Mouse (Mus musculus) forebrain, embryonic 11.5 days (tissue): ENCODE data around the gene Capn15. TPM values are rescaled to one million over a fixed set of nuclear protein-coding genes. Genes with fewer than 3 reads are reported as not detected.

ENCODE experiments used
- ATAC-seq: fragments of 200-750 bp; cut with Nextera tagmentation; replicated peaks from 2 replicates; pipeline ENCODE4 v1.8.0; 2017; ENCODE audit warnings: moderate TSS enrichment; ENCODE audit not compliant: low FRiP score
- DNase-seq: peaks from one replicate; pipeline ENCODE4 v3.0.0-alpha.2; 2017; ENCODE audit warnings: low spot score
- H3K27ac ChIP-seq: fragments of 300-500 bp; sonication (generic); 2 replicates; pipeline ENCODE4 v1.5.1; 2014; ENCODE audit warnings: low read depth, low read length
- H3K27me3 ChIP-seq: fragments of 300-500 bp; sonication (generic); 2 replicates; pipeline ENCODE4 v1.6.1; 2014; ENCODE audit warnings: mild to moderate bottlenecking, low read length, mixed read lengths; ENCODE audit not compliant: control insufficient read depth, insufficient read depth
- H3K36me3 ChIP-seq: fragments of 300-500 bp; sonication (generic); 2 replicates; pipeline ENCODE4 v1.6.1; 2014; ENCODE audit warnings: mild to moderate bottlenecking, low read length, moderate library complexity, mixed read lengths; ENCODE audit not compliant: control insufficient read depth, insufficient read depth
- H3K4me1 ChIP-seq: fragments of 300-500 bp; sonication (generic); replicated peaks from 2 replicates; pipeline ENCODE4 v1.6.1; 2014; ENCODE audit warnings: low read length, mixed read lengths; ENCODE audit not compliant: control insufficient read depth, insufficient read depth
- H3K4me2 ChIP-seq: fragments of 300-500 bp; sonication (generic); 2 replicates; pipeline ENCODE4 v1.6.1; 2014; ENCODE audit warnings: low read depth, mild to moderate bottlenecking, low read length, moderate library complexity, mixed read lengths; ENCODE audit not compliant: severe bottlenecking
- H3K4me3 ChIP-seq: fragments of 300-500 bp; sonication (generic); 2 replicates; pipeline ENCODE4 v1.5.1; 2014; ENCODE audit warnings: low read depth, low read length
- H3K9ac ChIP-seq: fragments of 300-500 bp; sonication (generic); 2 replicates; pipeline ENCODE4 v1.6.1; 2014; ENCODE audit warnings: low read length
- H3K9me3 ChIP-seq: fragments of 300-500 bp; sonication (generic); 2 replicates; pipeline ENCODE4 v1.6.1; 2016; ENCODE audit warnings: low read length, mixed read lengths; ENCODE audit not compliant: control insufficient read depth
- WGBS: fragments of 180-500 bp; shearing (Covaris S2); extraction: QIAGEN DNeasy Blood & Tissue Kit; methylation state at CpG from one replicate; pipeline ENCODE4 v1.1.7; 2014; 5-methylcytosine and 5-hydroxymethylcytosine counted together
- polyA plus RNA-seq: library from polyadenylated mRNA; unstranded; fragments of >200 nt; fragmentation: Nextera tagmentation; extraction: Ambion mirVana; gene quantifications from 2 replicates; pipeline ENCODE4 v1.2.1, GENCODE M21; 2014

The Capn15 gene
- polyA plus RNA-seq, 1 experiment from 2014 or later, result 33.1 TPM

DNA sequence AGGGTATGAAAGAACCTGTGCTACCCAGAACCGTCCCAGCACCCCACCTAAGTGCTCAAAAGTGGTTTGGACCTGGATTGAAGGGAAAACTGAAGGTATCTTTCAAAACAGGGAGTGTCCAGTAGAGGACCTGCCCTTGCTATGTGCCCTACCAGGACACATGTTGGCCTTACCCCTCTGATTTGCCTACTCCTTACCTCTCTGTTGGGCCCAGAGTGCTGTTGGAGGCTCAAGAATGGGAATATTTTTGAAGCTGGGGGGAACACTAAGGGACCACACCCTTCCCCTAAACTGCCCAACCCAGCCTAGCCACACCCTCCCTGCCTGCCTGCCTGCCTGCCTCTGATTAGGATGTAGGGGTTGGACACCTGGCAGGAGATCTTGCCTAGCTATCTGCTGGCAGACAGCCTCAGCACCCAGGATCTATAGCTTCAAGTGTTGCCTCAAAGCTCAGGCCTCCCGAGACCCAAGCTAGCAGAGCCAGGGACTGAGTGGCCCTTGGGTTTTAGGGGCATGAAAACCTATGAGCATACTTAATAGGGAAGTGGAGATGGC lies 42.9 kb downstream of the Capn15 start:
- WGBS, result 87% methylated on average over 2 of the region's 2 CpGs
- H3K27me3 ChIP-seq, result no peaks in the 10 kb centered on the region
- no peak overlapping the region for H3K4me2 ChIP-seq
- DNase-seq (no peak), ATAC-seq (no peak)
- no peak overlapping the region for H3K27ac ChIP-seq
- peaks cover 5% of the 10 kb centered on the region; the same call in 1 of the 2 replicates for H3K4me1 ChIP-seq
- no peaks in the 10 kb centered on the region for H3K36me3 ChIP-seq
- no peaks in the 10 kb centered on the region for H3K9me3 ChIP-seq
- no peak overlapping the region for H3K9ac ChIP-seq
- H3K4me3 ChIP-seq, result no peak overlapping the region

DNA sequence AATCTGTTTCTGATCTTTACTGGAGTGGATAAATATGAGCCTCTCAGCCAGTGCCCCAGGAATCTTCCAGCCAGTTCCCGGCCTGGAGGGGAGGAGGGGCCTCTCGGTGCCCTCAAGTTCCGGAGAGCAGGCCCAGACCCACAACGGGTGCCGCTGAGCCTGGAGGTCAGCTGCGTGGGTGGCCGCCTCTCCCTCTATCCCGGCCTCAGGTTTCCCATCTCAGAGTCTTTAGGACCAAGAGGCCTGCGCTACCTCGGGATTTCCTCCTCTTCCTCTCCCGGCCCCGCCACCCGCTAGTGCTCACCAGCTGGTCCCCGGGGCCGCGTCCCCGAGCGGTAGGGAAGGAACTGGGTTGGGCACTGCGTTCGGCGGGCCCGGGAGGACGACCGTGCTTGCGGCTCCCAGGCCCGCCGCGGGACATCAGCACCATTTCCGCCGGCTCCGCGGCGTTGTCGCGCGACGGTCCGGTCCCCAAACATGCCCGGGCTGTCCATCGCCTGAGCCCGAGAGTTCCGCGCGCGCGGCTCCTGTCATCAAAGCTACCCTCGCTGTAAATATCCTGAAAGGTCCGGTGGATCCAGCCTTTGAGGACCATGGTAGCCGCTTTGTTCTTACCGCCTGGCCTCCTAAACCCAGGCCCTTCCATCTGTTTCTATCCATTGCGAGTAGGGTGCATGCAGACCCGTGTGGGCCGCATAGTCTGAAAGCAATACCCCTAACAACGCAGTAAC lies 43.9 kb downstream of the Capn15 start:
- WGBS, result 3% methylated on average over 54 of the region's 54 CpGs
- Histone ChIP-seq H3K9ac (peak overlapping the region; percentile 96), H3K9me3 (no peaks in the 10 kb centered on the region), H3K36me3 (no peaks in the 10 kb centered on the region), H3K4me2 (peak overlapping the region; percentile 51), H3K27me3 (no peaks in the 10 kb centered on the region), H3K4me1 (peaks cover 5% of the 10 kb centered on the region; the same call in 1 of the 2 replicates), H3K4me3 (peak overlapping the region; percentile 79), H3K27ac (peak overlapping the region; percentile 73)
- ATAC-seq, result peak; percentile 63
- peak; percentile 87 for DNase-seq

DNA sequence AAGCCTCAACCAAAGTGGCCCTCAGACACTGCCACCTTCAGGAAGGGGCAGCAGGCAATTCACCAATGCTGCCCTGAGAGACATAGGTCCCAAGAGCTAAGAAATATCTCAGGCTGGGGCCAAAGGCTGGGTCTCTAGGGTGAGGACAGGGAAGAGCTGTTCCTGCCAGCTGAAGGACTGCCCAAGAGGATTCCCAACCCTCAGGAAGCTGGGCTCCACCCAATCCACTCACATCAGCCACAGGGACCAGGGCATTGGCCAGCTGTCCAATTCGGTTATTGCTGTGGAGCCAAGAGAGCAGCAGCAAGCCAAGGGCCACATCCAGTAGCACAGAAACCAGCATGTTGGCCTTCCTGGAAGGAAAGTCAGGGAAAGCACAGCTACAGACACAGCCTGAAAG lies 51.1 kb downstream of the Capn15 start:
- 96% methylated on average over 1 of the region's 1 CpGs for WGBS
- no peak overlapping the region for H3K9ac ChIP-seq
- DNase-seq (no peak), ATAC-seq (no peak)
- no peak overlapping the region for H3K4me2 ChIP-seq
- no peaks in the 10 kb centered on the region for H3K27me3 ChIP-seq
- H3K4me1 ChIP-seq, result no peaks in the 10 kb centered on the region
- H3K9me3 ChIP-seq, result no peaks in the 10 kb centered on the region
- H3K4me3 ChIP-seq, result no peak overlapping the region
- peaks cover 10% of the 10 kb centered on the region for H3K36me3 ChIP-seq
- no peak overlapping the region for H3K27ac ChIP-seq

DNA sequence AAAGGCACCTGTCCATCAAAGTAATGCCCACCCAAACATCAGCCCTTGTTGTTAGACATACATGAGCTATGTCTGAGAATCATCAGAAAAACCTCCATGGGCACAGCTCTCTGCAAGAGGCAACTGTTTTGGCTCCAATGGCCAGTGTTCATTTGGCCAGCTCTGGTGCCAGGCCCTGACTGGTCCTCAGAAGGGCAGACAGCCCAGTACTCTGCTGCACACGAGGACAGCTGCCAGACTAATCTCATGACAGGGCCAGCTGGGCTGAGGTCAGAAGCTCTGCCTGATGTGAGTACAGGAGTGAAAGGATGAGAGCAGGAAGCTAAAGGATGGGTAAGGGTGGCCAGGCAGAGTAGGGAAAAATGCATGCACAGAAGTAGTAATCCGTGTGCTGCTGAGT lies 60.2 kb downstream of the Capn15 start:
- DNase-seq (no peak), ATAC-seq (no peak)
- Histone ChIP-seq H3K36me3 (peaks cover 2% of the 10 kb centered on the region; the same call in 1 of the 2 replicates), H3K4me3 (no peak overlapping the region), H3K27me3 (no peaks in the 10 kb centered on the region), H3K9ac (no peak overlapping the region), H3K4me1 (no peaks in the 10 kb centered on the region; the same call in 1 of the 2 replicates), H3K4me2 (no peak overlapping the region), H3K27ac (no peak overlapping the region), H3K9me3 (no peaks in the 10 kb centered on the region)
- 78% methylated on average over 2 of the region's 2 CpGs for WGBS

- ATAC-seq (no peak), DNase-seq (no peak)
- no peaks in the 10 kb centered on the region for H3K27me3 ChIP-seq
- no peaks in the 10 kb centered on the region for H3K36me3 ChIP-seq
- no peak overlapping the region for H3K27ac ChIP-seq
- WGBS, result 85% methylated on average over 5 of the region's 5 CpGs
- no peak overlapping the region for H3K4me3 ChIP-seq
- no peak overlapping the region for H3K4me2 ChIP-seq
- H3K9ac ChIP-seq, result no peak overlapping the region
- peaks cover 5% of the 10 kb centered on the region for H3K4me1 ChIP-seq
- no peaks in the 10 kb centered on the region for H3K9me3 ChIP-seq
These were observed 63.5 kb downstream of the Capn15 start for GRCm38 (mm10) chr17:25922120-25922519.

DNA sequence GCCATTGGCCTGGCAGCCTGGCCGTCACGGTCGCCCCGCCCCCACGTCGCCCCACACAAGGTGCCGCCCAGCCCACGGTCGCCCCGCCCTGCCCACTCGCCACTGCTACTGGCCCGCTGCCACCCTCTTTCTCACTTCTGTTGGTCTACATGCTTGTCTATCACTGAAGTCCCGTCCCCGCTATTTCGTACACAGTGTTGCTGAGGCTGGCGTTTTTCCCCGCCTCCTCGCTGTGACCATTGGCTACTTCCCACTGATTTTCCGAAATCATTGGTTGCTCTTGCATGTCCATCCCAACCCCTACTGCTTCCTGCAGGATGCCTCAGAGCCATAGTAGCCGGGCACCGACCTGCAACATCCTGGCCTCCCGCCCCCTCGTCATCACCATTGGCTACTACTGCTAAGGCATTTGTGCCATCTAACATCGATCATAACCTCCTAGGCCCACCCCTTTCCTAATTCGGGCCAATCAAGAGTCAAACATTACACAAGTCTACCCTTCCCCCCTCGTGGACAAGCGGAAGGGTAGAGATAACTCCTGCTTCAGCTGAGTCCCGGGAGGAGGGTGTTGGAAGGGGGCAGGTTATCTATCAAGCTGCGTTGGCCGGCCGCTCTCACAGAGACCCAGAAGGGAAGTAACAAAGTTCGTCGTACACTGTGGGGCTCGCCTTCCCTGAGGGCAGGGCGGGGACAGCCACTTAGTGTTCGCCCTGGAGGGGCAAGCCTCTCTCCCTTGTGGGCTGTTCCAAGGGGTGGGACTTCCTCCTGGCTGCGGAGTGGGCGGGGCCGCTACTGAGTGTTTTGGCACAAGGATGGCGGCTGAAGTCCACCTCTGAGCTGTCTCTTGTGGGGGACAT lies 65.6 kb downstream of the Capn15 start:
- under 1% methylated on average over 37 of the region's 40 CpGs for WGBS
- Histone ChIP-seq H3K9me3 (no peaks in the 10 kb centered on the region), H3K27me3 (no peaks in the 10 kb centered on the region), H3K4me1 (peaks cover 5% of the 10 kb centered on the region), H3K27ac (peak overlapping the region; percentile 86), H3K36me3 (no peaks in the 10 kb centered on the region), H3K4me2 (peak overlapping the region; percentile 85), H3K4me3 (peak overlapping the region; percentile 96), H3K9ac (peak overlapping the region; percentile 68)
- peak; percentile 98 for ATAC-seq
- peak; percentile 100 for DNase-seq

DNA sequence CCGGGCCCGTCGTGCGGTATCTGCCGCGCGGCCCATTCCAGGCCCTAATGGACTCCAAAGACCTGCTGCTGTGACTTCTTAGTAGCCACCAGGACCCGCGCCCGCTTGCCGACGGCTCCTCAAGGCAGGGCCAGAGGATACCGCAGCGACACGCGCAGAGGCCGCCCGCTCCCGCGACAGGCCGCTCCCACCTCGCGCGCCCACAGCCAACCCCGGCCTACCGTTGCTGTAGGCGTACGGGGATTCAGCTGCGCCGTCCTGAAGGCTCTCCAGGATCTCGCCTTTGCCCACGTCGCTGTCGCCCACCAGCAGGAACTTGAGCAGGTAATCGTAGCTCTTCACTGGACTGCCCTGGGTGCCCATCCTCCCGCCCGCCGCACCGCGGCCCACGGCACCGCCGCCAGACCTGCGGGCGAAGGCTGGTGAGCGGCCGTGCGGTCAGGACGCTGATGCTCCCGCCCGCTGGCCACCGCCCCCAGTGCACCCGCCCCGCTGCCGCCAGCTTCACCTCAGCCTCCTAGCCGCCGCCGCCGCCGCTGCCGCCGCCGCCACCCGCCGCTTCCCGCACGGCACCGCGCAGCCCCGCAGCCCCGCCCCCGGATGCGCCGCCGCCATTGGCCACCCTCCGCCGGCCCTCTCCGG lies 66.3 kb downstream of the Capn15 start, which contains the start of gene Rab40c:
Gene Rab40c, minus strand, starts transcription at position 584 of the 642 bp plus-strand sequence.
- Histone ChIP-seq H3K27me3 (no peaks in the 10 kb centered on the region), H3K9ac (peak within 1 kb of the TSS; percentile 88), H3K27ac (peak within 1 kb of the TSS; percentile 86), H3K4me2 (peak within 1 kb of the TSS; percentile 92), H3K4me1 (peaks cover 5% of the 10 kb centered on the region), H3K36me3 (no peaks in the 10 kb centered on the region), H3K9me3 (no peaks in the 10 kb centered on the region), H3K4me3 (peak within 1 kb of the TSS; percentile 96)
- WGBS, result under 1% methylated on average over 62 of the region's 78 CpGs
- peak; percentile 81 for DNase-seq
- ATAC-seq, result peak; percentile 6; the same call in 1 of the 2 replicates
